ENCODE assay signal across 10 mouse cellular contexts in genomic region chr5:73236894-73237334, GRCm38 (mm10). TPM values are rescaled to one million over a fixed set of nuclear protein-coding genes. Genes with fewer than 3 reads are reported as not detected.
DNase-seq lines count a peak whose midpoint lies in the region; ATAC-seq and TF ChIP-seq lines count a peak whose summit lies in the region.
"Had no signal": no experiment of that assay in that cellular context is flagged by ENCODE, and none has a peak within 500 bp of the region (broad histone marks: within the 10 kb centered on the region; RNA-seq: fewer than 3 reads in every experiment).

No protein-coding gene starts in this region.

- peaks cover 53% of the 10 kb centered on the region for H3K4me1 ChIP-seq in heart, embryonic 12.5 days (replicated peaks)
- H3K4me1 ChIP-seq in spleen, adult 2 months (ENCODE audit: control insufficient read depth, insufficient read depth, insufficient read length), result peaks cover 5% of the 10 kb centered on the region; the same call in 1 of the 2 replicates
- H3K4me1 ChIP-seq in embryonic facial prominence, embryonic 11.5 days (ENCODE audit: control insufficient read depth, insufficient read depth, low read length), result peaks cover 7% of the 10 kb centered on the region; the same call in 1 of the 2 replicates
- peaks cover 49% of the 10 kb centered on the region for H3K4me1 ChIP-seq in neural tube, embryonic 12.5 days
- H3K4me1 ChIP-seq in intestine, embryonic 15.5 days (replicated peaks), result peaks cover 18% of the 10 kb centered on the region

- H3K9ac ChIP-seq in heart, embryonic 12.5 days, result 0 out of 2 replicates have a peak overlapping the region, but pooled peaks have one; percentile 14
- H3K9ac ChIP-seq in embryonic facial prominence, embryonic 11.5 days (replicated peaks; ENCODE audit: low read length), result 0 out of 2 replicates have a peak overlapping the region, but pooled peaks have one; percentile 4
- no peak overlapping the region for H3K9ac ChIP-seq in neural tube, embryonic 12.5 days
- no peak overlapping the region for H3K9ac ChIP-seq in intestine, embryonic 15.5 days
- H3K9ac ChIP-seq: lung, embryonic 15.5 days had no signal

- ATAC-seq in heart, embryonic 12.5 days (ENCODE audit: insufficient number of reproducible peaks, low FRiP score), result peak; percentile 72
- ATAC-seq in embryonic facial prominence, embryonic 11.5 days (replicated peaks; ENCODE audit: insufficient number of reproducible peaks, low FRiP score, low TSS enrichment, low read depth), result peak; percentile 65; the same call in 1 of the 2 replicates
- peak; percentile 46; the same call in 1 of the 2 replicates for ATAC-seq in neural tube, embryonic 12.5 days (ENCODE audit: low FRiP score, low read depth)
- ATAC-seq in intestine, embryonic 15.5 days, result no peak

- no peaks in the 10 kb centered on the region for H3K36me3 ChIP-seq in heart, embryonic 12.5 days
- no peaks in the 10 kb centered on the region for H3K36me3 ChIP-seq in spleen, adult 2 months (ENCODE audit: control insufficient read depth, insufficient read depth, low read length)
- H3K36me3 ChIP-seq in embryonic facial prominence, embryonic 11.5 days (replicated peaks; ENCODE audit: control insufficient read depth, insufficient read depth, low read depth, low read length), result no peaks in the 10 kb centered on the region
- H3K36me3 ChIP-seq in neural tube, embryonic 12.5 days, result no peaks in the 10 kb centered on the region
- no peaks in the 10 kb centered on the region for H3K36me3 ChIP-seq in intestine, embryonic 15.5 days
- H3K36me3 ChIP-seq: lung, embryonic 15.5 days had no signal

- TF ChIP-seq POLR2A in spleen, adult 2 months (IDR thresholded peaks at IDR 0.05; ENCODE audit: low read depth, low read length), result no peak

- H3K4me3 ChIP-seq in heart, embryonic 12.5 days, result no peak overlapping the region
- H3K4me3 ChIP-seq in spleen, adult 2 months (ENCODE audit: extremely low read depth, insufficient read depth, insufficient read length), result no peak overlapping the region
- no peak overlapping the region for H3K4me3 ChIP-seq in embryonic facial prominence, embryonic 11.5 days (ENCODE audit: low read depth, low read length)
- no peak overlapping the region for H3K4me3 ChIP-seq in neural tube, embryonic 12.5 days
- no peak overlapping the region for H3K4me3 ChIP-seq in intestine, embryonic 15.5 days (replicated peaks)
- H3K4me3 ChIP-seq: lung, embryonic 15.5 days had no signal

- 14% methylated on average over 6 of the region's 6 CpGs for WGBS in heart, embryonic 12.5 days
- 55% methylated on average over 6 of the region's 6 CpGs for WGBS in spleen, adult 2 months
- 17% methylated on average over 6 of the region's 6 CpGs for WGBS in embryonic facial prominence, embryonic 11.5 days
- WGBS in neural tube, embryonic 12.5 days, result 9% methylated on average over 6 of the region's 6 CpGs
- WGBS in intestine, embryonic 15.5 days, result 37% methylated on average over 6 of the region's 6 CpGs

- H3K4me2 ChIP-seq in heart, embryonic 12.5 days, result peak overlapping the region; percentile 24
- H3K4me2 ChIP-seq in embryonic facial prominence, embryonic 11.5 days (ENCODE audit: low read depth, low read length), result no peak overlapping the region
- 0 out of 2 replicates have a peak overlapping the region, but pooled peaks have one; percentile 18 for H3K4me2 ChIP-seq in neural tube, embryonic 12.5 days (replicated peaks)
- no peak overlapping the region for H3K4me2 ChIP-seq in intestine, embryonic 15.5 days (replicated peaks)
- H3K4me2 ChIP-seq: lung, embryonic 15.5 days had no signal

- no peak for TF ChIP-seq CTCF in spleen, adult 2 months (IDR thresholded peaks at IDR 0.05; ENCODE audit: extremely low read depth, insufficient read depth, insufficient read length, insufficient replicate concordance)

- H3K27ac ChIP-seq in heart, embryonic 12.5 days (ENCODE audit: poor library complexity, severe bottlenecking), result peak overlapping the region; percentile 86
- H3K27ac ChIP-seq in spleen, adult 2 months (ENCODE audit: insufficient read depth, low read length), result peak overlapping the region; percentile 82
- 0 out of 2 replicates have a peak overlapping the region, but pooled peaks have one; percentile 28 for H3K27ac ChIP-seq in embryonic facial prominence, embryonic 11.5 days (replicated peaks; ENCODE audit: low read depth, low read length)
- H3K27ac ChIP-seq in neural tube, embryonic 12.5 days, result peak overlapping the region; percentile 32; the same call in 1 of the 2 replicates
- no peak overlapping the region for H3K27ac ChIP-seq in intestine, embryonic 15.5 days
- H3K27ac ChIP-seq: lung, embryonic 15.5 days had no signal

- no peaks in the 10 kb centered on the region for H3K27me3 ChIP-seq in heart, embryonic 12.5 days (replicated peaks)
- no peaks in the 10 kb centered on the region for H3K27me3 ChIP-seq in spleen, adult 2 months (ENCODE audit: control insufficient read depth, insufficient read depth, low read length)
- no peaks in the 10 kb centered on the region for H3K27me3 ChIP-seq in embryonic facial prominence, embryonic 11.5 days (ENCODE audit: control insufficient read depth, insufficient read depth, low read length)
- H3K27me3 ChIP-seq in neural tube, embryonic 12.5 days (replicated peaks), result no peaks in the 10 kb centered on the region
- no peaks in the 10 kb centered on the region for H3K27me3 ChIP-seq in intestine, embryonic 15.5 days (replicated peaks)
- H3K27me3 ChIP-seq: lung, embryonic 15.5 days had no signal

- H3K9me3 ChIP-seq in heart, embryonic 12.5 days (replicated peaks), result no peaks in the 10 kb centered on the region
- no peaks in the 10 kb centered on the region for H3K9me3 ChIP-seq in embryonic facial prominence, embryonic 11.5 days (replicated peaks; ENCODE audit: control insufficient read depth, low read length)
- no peaks in the 10 kb centered on the region for H3K9me3 ChIP-seq in neural tube, embryonic 12.5 days
- no peaks in the 10 kb centered on the region for H3K9me3 ChIP-seq in intestine, embryonic 15.5 days
- H3K9me3 ChIP-seq: lung, embryonic 15.5 days had no signal

- DNase-seq in heart, adult 18-20 months, result no peak
- DNase-seq in spleen, adult 2 months (ENCODE audit: low read depth in 1 of 2, low spot score in 2 of 2), result no peak
- no peak for DNase-seq in spleen, postnatal 10 days (ENCODE audit: low spot score in 2 of 2)
- no peak for DNase-seq in embryonic facial prominence, embryonic 11.5 days (ENCODE audit: low spot score)
- no peak for DNase-seq in frontal cortex, postnatal 10 days (ENCODE audit: low spot score in 2 of 2)
- DNase-seq: gastrocnemius, postnatal 36 days had no signal

RNA-seq across cellular contexts. Expression of gene Fryl, which starts 19.5 kb away (rescaled TPM):
- polyA plus RNA-seq in heart, embryonic 12.5 days (2016; fragmentation: Nextera tagmentation; extraction: Ambion mirVana), result 38.7 and 40.2 TPM in 2 replicates
- total RNA-seq in heart, adult 18-20 months (2021), result 10 to 100 TPM; 28.8 to 40.5 TPM
- 72.3 and 96.7 TPM in 2 replicates for polyA plus RNA-seq in spleen, adult 2 months (2012; rRNA removed)
- 25.7 and 27.4 TPM in 2 replicates for polyA plus RNA-seq in embryonic facial prominence, embryonic 11.5 days (2014; fragmentation: Nextera tagmentation; extraction: Ambion mirVana)
- 44.8 and 49.7 TPM in 2 replicates for polyA plus RNA-seq in neural tube, embryonic 12.5 days (2016; fragmentation: Nextera tagmentation; extraction: Ambion mirVana)
- polyA plus RNA-seq in intestine, embryonic 15.5 days (2015; fragmentation: Nextera tagmentation; extraction: Ambion mirVana), result 27.1 and 28.4 TPM in 2 replicates

RNA-seq across cellular contexts. Expression of gene Ociad1, which starts 55.7 kb away (rescaled TPM):
- polyA plus RNA-seq in heart, embryonic 12.5 days (2016; fragmentation: Nextera tagmentation; extraction: Ambion mirVana), result 212 and 230 TPM in 2 replicates
- total RNA-seq in heart, adult 18-20 months (2021), result 100 to 1,000 TPM; 259 to 269 TPM
- polyA plus RNA-seq in spleen, adult 2 months (2012; rRNA removed), result 29.1 and 34.2 TPM in 2 replicates
- polyA plus RNA-seq in embryonic facial prominence, embryonic 11.5 days (2014; fragmentation: Nextera tagmentation; extraction: Ambion mirVana), result 158 and 160 TPM in 2 replicates
- 225 and 264 TPM in 2 replicates for polyA plus RNA-seq in neural tube, embryonic 12.5 days (2016; fragmentation: Nextera tagmentation; extraction: Ambion mirVana)
- 246 and 258 TPM in 2 replicates for polyA plus RNA-seq in intestine, embryonic 15.5 days (2015; fragmentation: Nextera tagmentation; extraction: Ambion mirVana)

Comparison
In these comparisons a context has a peak if more than half of its experiments do, and no peak if none do; other contexts are left out.
1. H3K4me2 ChIP-seq: peak in heart, embryonic 12.5 days (single experiment) and neural tube, embryonic 12.5 days (single experiment); none in embryonic facial prominence, embryonic 11.5 days (single experiment) and intestine, embryonic 15.5 days (single experiment).
2. H3K9ac ChIP-seq: peak in heart, embryonic 12.5 days (single experiment) and embryonic facial prominence, embryonic 11.5 days (single experiment); none in neural tube, embryonic 12.5 days (single experiment) and intestine, embryonic 15.5 days (single experiment).